Mouse (Mus musculus): ENCODE data around the gene C1qtnf7. TPM values are rescaled to one million over a fixed set of nuclear protein-coding genes. Genes with fewer than 3 reads are reported as not detected.

C1qtnf7 gene
- total and polyA plus RNA-seq, 2 experiments from 2014 or later, result 1.0 to 1.5 TPM

DNA sequence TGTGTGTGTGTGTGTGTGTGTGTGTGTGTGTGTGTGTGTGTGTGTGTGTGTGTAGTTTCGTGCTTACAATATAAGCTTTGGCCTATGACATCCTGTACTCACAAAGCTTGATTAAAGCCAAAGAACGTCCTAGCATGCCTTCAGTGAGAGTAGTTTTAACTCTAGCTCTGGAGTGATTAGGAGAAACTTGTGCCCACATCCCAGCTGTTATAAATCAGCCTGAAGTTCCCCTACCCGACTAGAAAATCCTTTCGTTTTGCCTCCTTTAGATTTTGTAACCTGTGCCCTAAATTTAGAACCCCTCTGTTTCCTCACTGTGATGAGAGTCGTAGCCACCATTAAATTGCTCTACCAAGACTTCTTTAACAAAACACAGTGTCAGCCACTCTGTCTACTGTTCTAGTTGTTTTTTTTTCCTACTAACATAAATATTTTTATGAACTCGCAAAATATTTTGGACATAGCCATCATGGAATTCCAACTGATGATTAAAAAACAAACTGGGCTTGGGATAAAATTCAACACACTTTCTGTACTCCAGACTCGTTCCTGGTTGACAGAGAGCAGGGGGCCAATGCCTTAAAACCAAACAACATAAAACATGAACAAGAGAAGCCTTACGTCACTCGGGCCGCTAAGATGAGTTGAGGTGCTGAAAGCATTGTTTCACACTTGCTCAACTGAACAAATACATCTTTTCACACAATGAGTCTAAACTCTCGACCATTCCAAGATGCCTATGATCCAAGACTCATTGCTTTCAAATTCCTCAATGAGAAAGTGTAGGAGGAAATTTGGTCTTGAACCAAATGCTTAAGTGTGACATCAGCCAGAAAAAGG is 70.3 kb downstream of the C1qtnf7 start:
- DNase-seq (ENCODE audit: low spot score), result no peak
- H3K9me3 ChIP-seq (ENCODE audit: low read length), result no peaks in the 10 kb centered on the region
- H3K9ac ChIP-seq (replicated peaks; ENCODE audit: low read length, poor library complexity, severe bottlenecking), result no peak overlapping the region
- no peaks in the 10 kb centered on the region for H3K36me3 ChIP-seq (ENCODE audit: insufficient read depth, low read length)
- H3K27ac ChIP-seq (ENCODE audit: low read depth, low read length), result no peak overlapping the region
- no peak overlapping the region for H3K4me3 ChIP-seq (ENCODE audit: low read depth, low read length)
- no peak for ATAC-seq (ENCODE audit: low FRiP score)
- 76% methylated on average over 11 of the region's 11 CpGs for WGBS
- no peaks in the 10 kb centered on the region for H3K27me3 ChIP-seq (ENCODE audit: insufficient read depth, low read length)
- TF ChIP-seq CTCF (IDR thresholded peaks at IDR 0.05), result no peak
- no peak overlapping the region for H3K4me2 ChIP-seq (ENCODE audit: low read depth, low read length, poor library complexity, severe bottlenecking)
- H3K4me1 ChIP-seq (ENCODE audit: insufficient read depth, low read length), result peaks cover 6% of the 10 kb centered on the region; the same call in 1 of the 2 replicates

DNA sequence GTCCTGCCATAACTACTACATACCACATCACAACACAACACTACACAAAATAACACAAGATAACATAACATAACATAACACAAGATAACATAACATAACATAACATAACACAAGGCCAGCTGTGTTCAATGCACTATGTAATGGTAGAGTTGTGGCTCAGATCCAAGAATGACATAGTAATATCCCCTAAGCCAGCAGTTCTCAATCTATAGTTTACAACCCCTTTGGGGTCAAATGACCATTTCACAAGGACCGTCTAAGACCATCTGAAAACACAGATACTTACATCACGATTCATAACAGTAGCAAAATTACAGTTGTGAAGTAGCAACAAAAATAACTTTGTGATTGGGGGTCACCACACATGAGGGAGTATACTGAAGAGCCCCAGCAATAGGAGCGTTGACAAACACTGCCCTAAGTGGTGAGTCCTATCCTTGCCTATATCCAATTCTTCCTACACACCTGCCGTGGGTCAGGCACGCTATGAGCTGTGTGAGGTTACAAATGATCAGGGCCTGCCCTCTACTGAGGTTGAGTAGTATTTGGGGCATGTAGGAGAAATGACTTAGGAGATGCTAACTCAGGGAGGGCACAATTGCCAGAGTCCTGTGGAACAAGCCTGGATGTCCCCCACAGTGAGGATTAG is 73.6 kb downstream of the C1qtnf7 start:
- Histone ChIP-seq H3K4me2 (ENCODE audit: low read depth, low read length, poor library complexity, severe bottlenecking) (no peak overlapping the region), H3K9ac (replicated peaks; ENCODE audit: low read length, poor library complexity, severe bottlenecking) (no peak overlapping the region), H3K4me1 (ENCODE audit: insufficient read depth, low read length) (no peaks in the 10 kb centered on the region), H3K4me3 (ENCODE audit: low read depth, low read length) (no peak overlapping the region), H3K27ac (ENCODE audit: low read depth, low read length) (no peak overlapping the region), H3K9me3 (ENCODE audit: low read length) (no peaks in the 10 kb centered on the region), H3K36me3 (ENCODE audit: insufficient read depth, low read length) (no peaks in the 10 kb centered on the region), H3K27me3 (ENCODE audit: insufficient read depth, low read length) (no peaks in the 10 kb centered on the region)
- TF ChIP-seq CTCF (IDR thresholded peaks at IDR 0.05), result no peak
- DNase-seq (ENCODE audit: low spot score) (peak; percentile 22), ATAC-seq (ENCODE audit: low FRiP score) (no peak)
- WGBS, result 66% methylated on average over 5 of the region's 5 CpGs

DNA sequence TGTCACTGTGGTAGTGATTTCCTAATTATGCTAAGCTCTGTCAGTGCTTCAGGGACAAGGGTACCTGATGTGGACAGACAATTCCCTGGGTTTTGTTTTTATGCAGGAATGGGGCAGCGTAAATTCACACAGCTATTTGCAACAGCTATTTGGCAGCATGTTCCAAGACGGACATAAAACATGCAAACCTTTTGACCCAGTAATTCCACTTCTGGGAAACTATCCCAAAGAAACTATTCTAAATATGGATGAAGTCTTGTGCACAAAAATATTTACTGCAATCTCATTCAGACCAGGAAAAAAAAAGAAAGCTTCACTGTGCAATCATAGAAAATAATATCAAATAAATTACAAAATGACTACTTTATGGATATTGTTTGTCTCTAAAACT is 74.1 kb downstream of the C1qtnf7 start:
- Histone ChIP-seq H3K4me1 (ENCODE audit: insufficient read depth, low read length) (no peaks in the 10 kb centered on the region), H3K27me3 (ENCODE audit: insufficient read depth, low read length) (no peaks in the 10 kb centered on the region), H3K36me3 (ENCODE audit: insufficient read depth, low read length) (no peaks in the 10 kb centered on the region), H3K4me3 (ENCODE audit: low read depth, low read length) (no peak overlapping the region), H3K4me2 (ENCODE audit: low read depth, low read length, poor library complexity, severe bottlenecking) (no peak overlapping the region), H3K9me3 (ENCODE audit: low read length) (no peaks in the 10 kb centered on the region), H3K9ac (replicated peaks; ENCODE audit: low read length, poor library complexity, severe bottlenecking) (no peak overlapping the region), H3K27ac (ENCODE audit: low read depth, low read length) (no peak overlapping the region)
- WGBS, result 17% methylated on average over 2 of the region's 2 CpGs
- no peak for TF ChIP-seq CTCF (IDR thresholded peaks at IDR 0.05)
- ATAC-seq (ENCODE audit: low FRiP score) (no peak), DNase-seq (ENCODE audit: low spot score) (no peak)

DNA sequence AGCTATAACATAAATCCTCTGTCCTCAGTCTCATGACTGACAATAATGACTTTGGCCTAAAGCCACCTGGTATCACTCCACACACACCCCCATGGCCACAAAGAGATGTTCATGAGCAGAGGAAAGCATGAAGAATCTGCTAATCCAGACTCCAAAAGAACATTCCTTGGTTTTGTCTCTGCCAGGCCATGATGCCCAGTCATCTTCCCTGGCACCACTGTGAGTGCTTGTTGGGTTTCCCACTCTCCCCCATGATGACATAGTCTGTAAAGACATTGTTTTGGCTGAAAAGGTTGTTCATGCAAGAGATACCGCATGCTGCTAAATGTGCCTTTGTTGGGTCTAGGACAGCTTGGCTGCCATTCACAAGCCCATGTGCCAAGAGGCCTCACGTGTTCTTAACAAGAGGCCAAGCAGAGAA is 75.0 kb downstream of the C1qtnf7 start:
- no peak for TF ChIP-seq CTCF (IDR thresholded peaks at IDR 0.05)
- Histone ChIP-seq H3K4me2 (ENCODE audit: low read depth, low read length, poor library complexity, severe bottlenecking) (no peak overlapping the region), H3K9me3 (ENCODE audit: low read length) (no peaks in the 10 kb centered on the region), H3K9ac (replicated peaks; ENCODE audit: low read length, poor library complexity, severe bottlenecking) (no peak overlapping the region), H3K27me3 (ENCODE audit: insufficient read depth, low read length) (no peaks in the 10 kb centered on the region), H3K4me1 (ENCODE audit: insufficient read depth, low read length) (no peaks in the 10 kb centered on the region), H3K36me3 (ENCODE audit: insufficient read depth, low read length) (no peaks in the 10 kb centered on the region), H3K4me3 (ENCODE audit: low read depth, low read length) (no peak overlapping the region), H3K27ac (ENCODE audit: low read depth, low read length) (no peak overlapping the region)
- 69% methylated on average over 2 of the region's 2 CpGs for WGBS
- DNase-seq (ENCODE audit: low spot score), result peak; percentile 52
- ATAC-seq (ENCODE audit: low FRiP score), result 0 out of 2 replicates have a peak, but pooled peaks have one; percentile 31

DNA sequence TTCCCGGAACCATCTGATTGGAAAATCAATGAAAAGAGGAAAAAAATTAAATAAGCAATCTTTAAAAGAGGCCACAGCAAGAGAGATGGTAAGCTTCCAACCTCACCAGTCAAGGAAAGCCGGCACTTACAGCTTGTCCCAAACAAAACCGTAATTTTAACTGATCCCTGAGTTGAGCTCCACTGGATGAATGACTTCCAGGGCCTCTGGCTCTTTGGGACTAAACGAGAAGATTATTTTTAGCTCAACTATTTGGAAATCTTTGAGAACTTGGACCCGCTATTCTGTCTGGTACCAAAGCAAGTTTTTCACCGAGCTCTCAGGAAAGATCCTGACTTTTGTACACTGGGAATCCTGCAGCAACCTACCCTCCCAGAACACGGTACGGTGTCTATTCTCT is 86.3 kb downstream of the C1qtnf7 start:
- Histone ChIP-seq H3K9ac (replicated peaks; ENCODE audit: low read length, poor library complexity, severe bottlenecking) (no peak overlapping the region), H3K9me3 (ENCODE audit: low read length) (no peaks in the 10 kb centered on the region), H3K27ac (ENCODE audit: low read depth, low read length) (no peak overlapping the region), H3K4me3 (ENCODE audit: low read depth, low read length) (no peak overlapping the region), H3K36me3 (ENCODE audit: insufficient read depth, low read length) (no peaks in the 10 kb centered on the region), H3K4me2 (ENCODE audit: low read depth, low read length, poor library complexity, severe bottlenecking) (no peak overlapping the region), H3K27me3 (ENCODE audit: insufficient read depth, low read length) (no peaks in the 10 kb centered on the region), H3K4me1 (ENCODE audit: insufficient read depth, low read length) (no peaks in the 10 kb centered on the region)
- ATAC-seq (ENCODE audit: low FRiP score) (no peak), DNase-seq (ENCODE audit: low spot score) (no peak)
- 84% methylated on average over 8 of the region's 8 CpGs for WGBS
- TF ChIP-seq CTCF (IDR thresholded peaks at IDR 0.05), result no peak

DNA sequence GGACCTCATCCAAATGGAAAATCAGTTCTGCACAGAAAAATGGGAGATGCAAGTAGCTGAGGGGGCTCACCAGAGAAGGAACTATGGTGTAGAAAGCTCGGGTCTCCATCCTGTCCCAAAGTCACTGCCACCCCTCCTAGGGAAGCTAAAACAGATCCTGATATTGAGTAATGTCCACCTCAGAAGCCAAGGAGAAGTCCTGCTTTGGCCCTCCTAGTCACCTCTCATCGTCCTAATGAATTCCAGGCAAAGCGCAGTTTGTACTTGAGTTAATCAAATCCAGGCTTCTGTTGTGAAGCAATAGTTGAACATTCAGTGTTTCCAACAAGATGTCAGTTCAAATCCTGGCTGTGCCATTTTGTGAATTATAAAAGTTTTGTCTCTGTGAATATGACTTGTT is 87.2 kb downstream of the C1qtnf7 start:
- Histone ChIP-seq H3K9ac (replicated peaks; ENCODE audit: low read length, poor library complexity, severe bottlenecking) (no peak overlapping the region), H3K9me3 (ENCODE audit: low read length) (no peaks in the 10 kb centered on the region), H3K36me3 (ENCODE audit: insufficient read depth, low read length) (no peaks in the 10 kb centered on the region), H3K4me2 (ENCODE audit: low read depth, low read length, poor library complexity, severe bottlenecking) (no peak overlapping the region), H3K27ac (ENCODE audit: low read depth, low read length) (no peak overlapping the region), H3K4me1 (ENCODE audit: insufficient read depth, low read length) (no peaks in the 10 kb centered on the region), H3K27me3 (ENCODE audit: insufficient read depth, low read length) (no peaks in the 10 kb centered on the region), H3K4me3 (ENCODE audit: low read depth, low read length) (no peak overlapping the region)
- DNase-seq (ENCODE audit: low spot score) (no peak), ATAC-seq (ENCODE audit: low FRiP score) (no peak)
- no peak for TF ChIP-seq CTCF (IDR thresholded peaks at IDR 0.05)
- WGBS, result 89% methylated on average over 3 of the region's 3 CpGs
